Mouse (Mus musculus) cerebellum, postnatal 10 days (tissue): ENCODE measurements at regions not wholly inside any gene's neighbourhood (a gene's known extent, or its start where the extent isn't known, plus 50 kb on each side); places are given as distances from the start of the nearest gene placed in this dataset.
"Not testable (repeated sequence)": the region's sequence is repeated elsewhere in the genome, so short reads cannot be mapped to it uniquely, and the experiment has no call there.

Source experiments
- DNase-seq, 2 experiments: peaks; one replicate each; pipeline ENCODE4 v3.0.0; 2021; ENCODE audit warnings: mixed read lengths in 2 of 2

DNA sequence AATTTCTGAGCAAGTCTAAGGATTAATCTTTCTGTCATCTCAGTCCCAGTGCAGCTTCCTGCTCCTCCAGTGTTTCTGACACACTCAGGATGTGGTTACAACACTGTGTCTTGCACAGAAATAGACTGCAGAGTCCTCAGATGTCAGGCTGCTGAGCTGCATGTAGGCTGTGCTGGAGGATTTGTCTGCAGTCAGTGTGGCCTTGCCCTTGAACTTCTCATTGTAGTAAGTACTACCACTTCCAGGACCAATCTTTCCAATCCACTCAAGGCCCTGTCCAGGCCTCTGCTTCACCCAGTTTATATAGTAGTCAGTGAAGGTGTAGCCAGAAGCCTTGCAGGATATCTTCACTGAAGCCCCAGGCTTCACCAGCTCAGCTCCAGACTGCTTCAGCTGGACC lies 185.8 kb upstream of the Zfp386 start:
- DNase-seq = not testable (repeated sequence)

DNA sequence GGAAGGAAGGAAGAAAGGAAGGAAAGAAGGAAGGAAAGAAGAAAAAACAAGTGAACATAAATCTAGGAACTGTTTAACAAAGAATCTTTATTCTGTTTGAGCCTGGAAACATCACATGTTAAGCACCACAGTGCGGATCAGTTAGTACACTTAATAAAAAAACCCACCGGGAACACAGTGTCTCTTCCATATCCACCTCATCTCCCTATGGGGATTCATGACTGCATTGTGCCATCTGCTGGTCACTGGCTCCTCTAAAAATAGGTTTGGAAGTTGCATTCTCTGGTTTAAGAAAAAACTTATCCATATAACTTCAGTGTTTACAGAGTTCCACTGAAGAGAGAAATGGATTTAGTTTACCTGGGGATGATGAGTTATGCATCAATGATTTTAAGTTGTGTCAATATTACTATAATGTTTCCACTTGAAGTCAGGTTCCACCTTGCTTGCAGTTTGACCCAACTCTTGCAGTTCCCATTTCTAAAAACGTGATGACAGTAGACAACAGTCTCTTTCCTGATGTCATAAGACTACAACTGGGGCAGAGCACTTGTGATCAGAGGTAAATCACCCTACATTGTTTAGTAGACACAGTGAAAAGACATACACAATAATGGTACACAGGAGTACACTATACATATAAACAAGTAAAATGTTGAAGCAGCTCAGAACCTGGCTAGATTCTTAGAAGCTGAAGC lies 182.3 kb upstream of the Zfp386 start:
- not testable (repeated sequence) for DNase-seq

DNA sequence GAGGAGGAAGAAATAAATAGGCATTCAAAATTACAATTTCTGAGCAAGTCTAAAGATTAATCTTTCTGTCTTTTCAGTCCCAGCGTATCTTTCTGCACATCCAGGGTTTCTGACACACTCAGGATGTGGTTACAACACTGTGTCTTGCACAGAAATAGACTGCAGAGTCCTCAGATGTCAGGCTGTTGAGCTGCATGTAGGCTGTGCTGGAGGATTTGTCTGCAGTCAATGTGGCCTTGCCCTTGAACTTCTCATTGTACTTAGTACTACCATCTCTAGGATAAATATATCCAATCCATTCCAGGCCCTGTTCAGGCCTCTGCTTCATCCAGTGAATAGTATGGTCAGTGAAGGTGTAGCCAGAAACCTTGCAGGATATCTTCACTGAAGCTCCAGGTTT lies 178.9 kb upstream of the Zfp386 start:
- DNase-seq = not testable (repeated sequence)

- not testable (repeated sequence) for DNase-seq
These were observed 175.1 kb upstream of the Zfp386 start for GRCm38 (mm10) chr12:115872451-115872850.

- DNase-seq = not testable (repeated sequence)
These were observed 173.5 kb upstream of the Zfp386 start for GRCm38 (mm10) chr12:115873976-115874375.

GRCm38 (mm10) chr12:115883719-115884118 lies 163.8 kb upstream of the Zfp386 start:
- DNase-seq = no peak

DNA sequence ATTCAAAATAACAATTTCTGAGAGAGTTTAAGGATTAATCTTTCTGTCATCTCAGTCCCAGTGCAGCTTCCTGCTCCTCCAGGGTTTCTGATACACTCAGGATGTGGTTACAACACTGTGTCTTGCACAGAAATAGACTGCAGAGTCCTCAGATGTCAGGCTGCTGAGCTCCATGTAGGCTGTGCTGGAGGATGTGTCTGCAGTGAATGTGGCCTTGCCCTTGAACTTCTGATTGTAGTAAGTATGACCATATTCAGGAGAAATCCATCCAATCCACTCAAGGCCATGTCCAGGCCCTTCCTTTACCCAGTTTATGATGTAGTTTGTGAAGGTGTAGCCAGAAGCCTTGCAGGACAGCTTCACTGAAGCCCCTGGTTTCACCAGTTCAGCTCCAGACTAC lies 159.5 kb upstream of the Zfp386 start:
- DNase-seq = no peak

DNA sequence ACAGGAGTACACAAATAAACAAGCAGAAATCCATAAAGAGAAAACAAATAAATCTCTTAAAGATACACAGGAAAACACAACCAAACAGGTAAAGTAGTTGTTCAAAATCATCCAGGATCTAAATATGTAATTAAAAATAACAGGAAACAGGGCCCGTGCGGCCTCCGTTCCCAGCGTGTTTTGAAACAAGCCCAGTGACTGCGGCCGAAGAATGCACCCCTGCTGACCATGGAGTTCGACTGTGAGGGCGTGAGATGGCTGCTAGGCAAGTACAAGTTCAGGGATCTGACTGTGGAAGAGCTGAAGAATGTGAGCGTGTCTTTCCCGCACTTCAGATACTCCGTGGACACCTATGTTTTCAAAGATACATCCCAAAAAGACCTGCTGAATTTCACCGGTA lies 154.9 kb upstream of the Zfp386 start:
- DNase-seq = peak; percentile 41 to 49

DNA sequence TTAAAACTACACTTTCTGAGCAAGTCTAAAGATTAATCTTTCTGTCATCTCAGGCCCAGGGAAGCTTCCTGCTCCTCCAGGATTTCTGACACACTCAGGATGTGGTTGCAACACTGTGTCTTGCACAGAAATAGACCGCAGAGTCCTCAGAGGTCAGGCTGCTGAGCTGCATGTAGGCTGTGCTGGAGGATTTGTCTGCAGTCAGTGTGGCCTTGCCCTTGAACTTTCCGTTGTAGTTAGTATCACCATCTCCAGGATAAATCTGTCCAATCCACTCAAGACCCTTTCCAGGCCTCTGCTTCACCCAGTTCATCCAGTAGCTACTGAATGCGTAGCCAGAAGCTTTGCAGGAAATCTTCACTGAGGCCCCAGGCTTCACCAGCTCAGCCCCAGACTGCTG lies 135.3 kb upstream of the Zfp386 start:
- DNase-seq = not testable (repeated sequence)

DNA sequence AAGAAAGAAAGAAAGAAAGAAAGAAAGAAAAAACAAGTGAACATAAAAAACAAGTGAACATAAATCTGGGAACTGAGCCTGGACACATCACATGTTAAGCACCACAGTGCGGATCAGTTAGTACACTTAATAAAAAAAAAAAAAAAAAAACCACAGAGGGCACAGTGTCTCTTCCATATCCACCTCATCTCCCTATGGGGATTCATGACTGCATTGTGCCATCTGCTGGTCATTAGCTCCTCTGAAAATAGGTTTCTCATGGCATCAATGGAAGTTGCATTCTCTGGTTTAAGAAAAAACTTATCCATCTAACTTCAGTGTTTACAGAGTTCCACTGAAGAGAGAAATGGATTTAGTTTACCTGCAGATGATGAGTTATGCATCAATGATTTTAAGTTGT lies 132.1 kb upstream of the Zfp386 start:
- DNase-seq = not testable (repeated sequence)

DNA sequence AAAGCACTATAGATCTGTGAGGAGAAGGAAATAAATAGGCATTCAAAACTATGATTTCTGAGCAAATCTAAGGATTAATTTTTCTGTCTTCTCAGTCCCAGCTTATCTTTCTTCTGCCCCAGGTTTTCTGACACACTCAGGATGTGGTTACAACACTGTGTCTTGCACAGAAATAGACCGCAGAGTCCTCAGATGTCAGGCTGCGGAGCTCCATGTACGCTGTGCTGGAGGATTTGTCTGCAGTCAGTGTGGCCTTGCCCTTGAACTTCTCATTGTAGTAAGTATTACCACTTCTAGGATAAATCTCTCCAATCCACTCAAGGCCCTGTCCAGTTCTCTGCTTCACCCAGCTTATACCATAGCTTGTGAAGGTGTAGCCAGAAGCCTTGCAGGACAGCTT lies 127.4 kb upstream of the Zfp386 start:
- not testable (repeated sequence) for DNase-seq

- DNase-seq = not testable (repeated sequence)
These were observed 123.5 kb upstream of the Zfp386 start for GRCm38 (mm10) chr12:115923999-115924398.

DNA sequence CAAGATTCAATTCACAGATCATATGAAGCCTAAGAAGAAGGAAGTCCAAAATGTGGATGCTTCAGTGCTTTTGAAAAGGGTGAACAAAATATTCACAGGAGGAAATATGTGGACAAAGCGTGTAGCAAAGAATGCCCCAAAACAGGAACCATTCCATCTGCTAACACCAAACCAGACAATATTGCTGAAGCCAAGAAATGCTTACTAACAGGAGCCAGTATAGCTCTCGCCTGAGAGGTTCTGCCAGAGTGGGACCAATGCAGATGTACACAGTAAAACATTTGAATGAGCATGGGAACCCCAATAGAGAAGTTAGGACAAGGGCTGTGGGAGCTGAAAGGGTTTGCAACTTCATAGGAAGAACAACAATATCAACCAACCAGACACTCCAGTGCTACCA lies 122.0 kb upstream of the Zfp386 start:
- not testable (repeated sequence) for DNase-seq

GRCm38 (mm10) chr12:115952325-115952724 lies 95.2 kb upstream of the Zfp386 start:
- not testable (repeated sequence) for DNase-seq

- not testable (repeated sequence) for DNase-seq
These were observed 91.9 kb upstream of the Zfp386 start for GRCm38 (mm10) chr12:115955477-115956177.

DNA sequence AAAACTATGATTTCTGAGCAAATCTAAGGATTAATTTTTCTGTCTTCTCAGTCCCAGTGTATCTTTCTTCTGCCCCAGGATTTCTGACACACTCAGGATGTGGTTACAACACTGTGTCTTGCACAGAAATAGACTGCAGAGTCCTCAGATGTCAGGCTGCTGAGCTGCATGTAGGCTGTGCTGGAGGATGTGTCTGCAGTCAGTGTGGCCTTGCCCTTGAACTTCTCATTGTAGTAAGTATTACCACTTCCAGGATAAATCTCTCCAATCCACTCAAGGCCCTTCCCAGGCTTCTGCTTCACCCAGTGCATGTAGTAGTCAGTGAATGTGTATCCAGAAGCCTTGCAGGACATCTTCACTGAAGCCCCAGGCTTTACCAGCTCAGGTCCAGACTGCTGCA lies 83.8 kb upstream of the Zfp386 start:
- not testable (repeated sequence) for DNase-seq

GRCm38 (mm10) chr12:115967522-115967921 lies 80.0 kb upstream of the Zfp386 start:
- not testable (repeated sequence) for DNase-seq
